Mouse (Mus musculus): ENCODE results near the gene Gm7030.
"Not testable (repeated sequence)": the region's sequence is repeated elsewhere in the genome, so short reads cannot be mapped to it uniquely, and the experiment has no call there.

The Gm7030 gene

DNA sequence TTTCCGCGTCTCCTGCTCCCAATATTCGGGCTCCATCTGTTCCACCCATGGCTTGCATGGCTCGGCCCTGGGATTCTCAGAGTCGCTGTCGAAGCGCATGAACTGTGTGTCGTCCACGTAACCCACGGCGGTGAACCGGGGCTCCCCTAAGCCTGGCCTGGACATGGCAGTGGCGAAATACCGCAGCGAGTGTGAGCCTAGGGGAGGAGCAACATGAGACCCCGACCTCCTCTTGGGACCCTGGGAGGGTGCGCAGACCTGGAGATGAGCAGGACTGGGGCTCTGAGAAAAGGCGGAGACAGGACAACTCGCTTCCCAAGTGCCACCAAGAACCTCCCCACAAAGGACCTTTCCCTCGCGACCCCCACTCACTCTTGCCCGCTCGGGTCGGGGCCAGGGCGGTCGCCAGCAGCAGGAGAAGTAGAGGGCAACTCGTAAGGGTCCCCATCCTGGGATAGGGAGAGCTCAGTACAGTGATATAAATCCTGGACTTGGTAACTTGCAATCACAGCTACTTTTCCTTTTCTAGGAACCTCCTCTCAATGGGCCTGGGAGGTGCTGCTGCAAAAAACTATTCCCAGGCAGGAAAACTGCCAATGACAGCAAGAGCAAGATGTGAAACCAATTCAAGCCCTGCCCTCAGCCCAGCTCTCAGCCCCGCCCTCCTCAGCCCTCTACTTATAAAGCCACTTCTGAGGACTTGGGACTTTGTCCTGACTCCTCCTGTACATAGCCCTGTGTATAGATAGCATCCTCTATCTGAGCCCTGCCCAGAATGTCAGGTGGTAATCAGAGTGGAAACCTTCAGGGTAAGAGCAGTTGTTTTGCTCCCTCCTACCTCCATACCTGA is at the start of gene Gm7030:
Gm7030 (minus strand) TSS at position 458 of the 850 bp plus-strand sequence.
- not testable (repeated sequence) for DNase-seq (ENCODE audit: low spot score)

DNA sequence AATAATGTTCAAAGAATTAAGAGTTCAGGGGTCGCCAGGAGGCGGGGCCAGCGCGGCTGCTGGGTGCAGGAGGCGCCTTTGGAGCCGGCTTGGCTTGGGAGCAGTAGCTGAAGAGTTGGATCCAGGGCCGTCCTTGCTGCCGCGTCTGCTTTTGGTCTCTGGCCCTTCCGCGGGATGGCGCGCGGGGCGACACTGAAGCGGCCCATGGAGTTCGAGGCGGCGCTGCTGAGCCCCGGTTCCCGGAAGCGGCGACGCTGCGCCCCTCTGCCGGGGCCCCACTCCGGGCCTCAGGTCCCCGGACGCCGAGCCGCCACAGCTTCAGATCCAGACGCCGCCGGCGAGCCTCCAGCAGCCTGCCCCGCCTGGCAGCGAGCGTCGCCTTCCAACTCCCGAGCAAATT is 49.7 kb upstream of the Gm7030 start:
- DNase-seq (ENCODE audit: low spot score), result not testable (repeated sequence)

DNA sequence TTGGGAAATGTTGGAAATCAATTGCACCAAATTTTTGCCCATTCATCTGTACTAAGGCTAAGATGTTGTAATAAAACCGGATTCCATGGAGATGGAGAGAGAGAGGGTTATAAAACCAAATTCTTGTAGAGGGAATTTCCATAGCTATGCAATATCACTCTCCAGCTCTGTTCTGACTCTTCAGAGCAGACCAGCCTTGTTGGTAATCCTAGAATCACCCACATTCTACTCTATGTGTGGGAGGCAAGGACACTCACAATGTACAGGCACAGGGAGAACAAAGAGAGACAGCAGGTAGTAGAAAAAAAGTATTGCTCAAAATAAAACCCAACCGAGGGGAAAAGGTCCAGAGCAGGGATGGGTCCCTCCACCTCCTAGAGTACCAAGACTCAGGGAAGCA is 46.9 kb upstream of the Gm7030 start:
- DNase-seq (ENCODE audit: low spot score), result not testable (repeated sequence)

DNA sequence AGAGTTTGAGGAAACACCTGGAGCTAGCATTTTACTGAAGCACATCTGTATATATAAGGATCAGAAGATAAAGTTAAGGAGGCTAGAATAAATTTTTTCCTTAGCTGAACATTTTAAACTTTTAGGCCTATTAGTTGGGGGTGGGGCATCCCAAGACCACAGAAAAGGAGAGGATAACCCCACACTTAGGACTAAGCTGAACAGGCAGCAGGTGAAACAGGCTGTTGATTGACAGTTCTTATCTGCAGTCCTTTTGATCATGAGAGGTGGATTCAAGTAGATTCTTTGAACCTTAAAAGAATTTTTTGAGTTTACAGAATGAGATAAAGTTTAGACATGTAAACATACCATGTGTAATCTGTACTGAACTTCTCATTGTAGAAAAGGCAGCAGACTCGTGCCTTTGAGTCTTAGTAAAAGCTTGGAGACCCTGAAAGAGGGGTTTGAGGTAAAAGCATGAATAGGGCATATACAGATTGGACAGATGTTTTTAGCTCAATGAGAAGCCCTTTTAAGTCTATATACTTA is 41.1 kb upstream of the Gm7030 start:
- no peak for DNase-seq (ENCODE audit: low spot score)

DNA sequence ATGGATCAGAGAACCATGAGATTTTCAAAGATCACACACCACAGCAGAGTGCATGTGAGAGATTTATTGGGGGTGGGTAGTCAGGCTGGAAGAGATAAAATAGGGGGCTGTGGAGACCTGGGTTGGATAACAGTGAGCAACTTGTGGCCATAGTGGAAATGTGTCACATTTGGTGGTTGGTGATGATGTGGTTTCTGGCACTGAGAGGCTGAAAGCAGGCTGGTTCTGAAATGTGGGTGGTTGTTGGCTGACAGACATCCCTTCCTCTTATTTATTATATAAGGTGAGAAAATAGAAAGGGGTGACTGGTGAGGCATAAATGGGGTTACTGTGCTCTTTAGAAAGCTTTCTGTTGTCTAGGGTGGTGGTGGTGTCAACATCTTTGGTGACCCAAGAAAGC is 40.5 kb upstream of the Gm7030 start:
- DNase-seq (ENCODE audit: low spot score), result no peak

DNA sequence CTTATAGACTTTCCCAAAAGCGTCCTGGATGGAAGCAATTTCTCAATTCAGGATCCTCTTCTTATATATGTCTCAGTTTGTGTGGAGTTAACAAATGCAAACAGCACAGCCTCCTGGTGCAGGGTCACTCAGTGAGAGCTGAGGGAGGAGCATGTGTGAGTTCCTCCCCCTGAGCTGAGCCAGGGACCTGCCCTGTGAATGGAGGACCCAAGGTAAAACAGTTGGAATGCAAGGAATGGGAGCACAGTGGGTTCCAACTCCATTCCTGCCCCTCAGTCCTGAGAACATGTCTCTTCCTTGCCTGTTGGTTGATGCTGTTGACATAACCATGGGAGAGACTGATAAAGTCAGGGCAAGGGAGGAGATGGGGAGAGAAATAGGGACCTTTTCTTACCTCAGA is 39.9 kb upstream of the Gm7030 start:
- DNase-seq (ENCODE audit: low spot score), result not testable (repeated sequence)

DNA sequence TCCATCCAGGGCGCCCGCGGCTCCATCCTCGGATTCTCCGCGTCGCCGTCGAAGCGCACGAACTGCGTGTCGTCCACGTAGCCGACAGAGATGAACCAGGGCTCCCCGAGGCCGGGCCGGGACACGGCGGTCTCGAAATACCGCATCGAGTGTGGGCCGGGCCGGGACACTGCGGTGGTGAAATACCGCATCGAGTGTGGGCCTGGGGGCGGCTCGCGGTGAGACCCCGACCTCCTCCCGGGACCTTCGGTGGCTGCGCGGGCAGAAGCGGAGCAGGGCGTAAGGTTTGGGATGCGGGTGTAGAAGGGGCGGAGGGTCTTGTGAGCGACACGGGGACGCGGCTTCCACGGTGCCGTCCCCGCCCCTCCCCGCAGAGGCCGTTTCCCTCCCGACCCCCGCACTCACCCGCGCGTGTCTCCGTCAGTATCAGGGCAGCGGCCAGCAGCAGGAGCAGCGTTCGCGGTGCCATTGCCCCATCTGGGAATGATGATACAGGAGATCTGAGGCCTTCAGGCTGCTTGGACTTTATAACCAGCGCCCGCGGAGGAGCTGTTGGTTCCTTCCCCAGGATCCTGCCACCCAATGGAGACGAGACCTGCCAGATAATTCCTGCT is 38.9 kb upstream of the Gm7030 start, which contains the start of gene Gm8909:
Gm8909 (minus strand) TSS at position 499 of the 614 bp plus-strand sequence.
- no peak for DNase-seq (ENCODE audit: low spot score)

DNA sequence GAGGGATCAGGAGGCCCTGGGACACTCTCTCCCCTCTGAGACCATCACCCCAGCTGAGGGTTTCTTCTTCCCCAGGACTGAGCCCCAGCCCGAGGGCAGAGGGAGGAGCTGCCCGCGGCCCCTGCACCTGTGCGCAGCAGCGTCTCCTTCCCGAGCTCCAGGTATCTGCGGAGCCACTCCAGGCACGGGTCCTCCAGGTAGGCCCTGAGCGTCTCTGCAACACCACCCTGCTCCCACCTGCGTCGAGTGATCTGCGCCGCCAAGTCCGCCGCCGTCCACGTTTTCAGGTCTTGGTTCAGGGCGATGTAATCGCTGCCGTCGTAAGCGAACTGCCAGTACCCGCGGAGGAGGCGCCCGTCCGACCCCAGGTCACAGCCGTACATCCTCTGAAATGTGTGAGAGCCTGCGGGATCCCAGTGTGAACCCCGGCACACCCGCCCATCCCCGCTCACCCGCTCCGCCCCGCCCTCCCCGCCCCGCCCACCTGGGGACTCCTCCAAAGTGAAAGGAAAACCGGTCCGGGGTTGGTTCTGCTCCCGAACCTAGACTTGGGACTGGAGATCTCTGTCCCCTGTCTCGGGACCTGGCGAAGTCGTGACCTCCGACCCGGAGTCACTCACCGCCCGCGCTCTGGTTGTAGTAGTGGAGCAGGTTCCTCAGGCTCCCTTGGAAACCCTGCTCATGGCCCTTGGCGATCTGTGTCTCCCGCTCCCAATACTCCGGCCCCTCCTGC is 38.2 kb upstream of the Gm7030 start:
- DNase-seq (ENCODE audit: low spot score), result no peak

DNA sequence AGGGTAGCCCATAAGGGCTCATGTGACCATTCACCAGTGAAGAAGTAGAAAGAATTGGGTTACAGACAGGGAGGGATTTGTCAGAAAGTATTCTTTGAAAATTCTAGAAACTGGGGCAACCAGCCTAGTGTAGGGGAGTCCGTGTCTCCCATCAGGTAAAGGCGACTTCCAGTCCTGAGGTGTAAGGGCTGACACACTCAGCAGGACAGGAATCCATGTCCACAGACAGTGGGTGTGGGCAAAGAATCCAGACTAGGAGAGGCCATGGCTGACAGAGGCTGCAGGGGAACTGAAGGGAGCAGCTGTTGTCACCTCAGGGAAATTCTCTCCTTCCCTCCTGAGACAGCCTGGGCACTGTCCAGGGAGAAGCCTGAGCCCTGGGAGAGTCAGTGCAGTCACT is 37.7 kb upstream of the Gm7030 start:
- DNase-seq (ENCODE audit: low spot score), result not testable (repeated sequence)

DNA sequence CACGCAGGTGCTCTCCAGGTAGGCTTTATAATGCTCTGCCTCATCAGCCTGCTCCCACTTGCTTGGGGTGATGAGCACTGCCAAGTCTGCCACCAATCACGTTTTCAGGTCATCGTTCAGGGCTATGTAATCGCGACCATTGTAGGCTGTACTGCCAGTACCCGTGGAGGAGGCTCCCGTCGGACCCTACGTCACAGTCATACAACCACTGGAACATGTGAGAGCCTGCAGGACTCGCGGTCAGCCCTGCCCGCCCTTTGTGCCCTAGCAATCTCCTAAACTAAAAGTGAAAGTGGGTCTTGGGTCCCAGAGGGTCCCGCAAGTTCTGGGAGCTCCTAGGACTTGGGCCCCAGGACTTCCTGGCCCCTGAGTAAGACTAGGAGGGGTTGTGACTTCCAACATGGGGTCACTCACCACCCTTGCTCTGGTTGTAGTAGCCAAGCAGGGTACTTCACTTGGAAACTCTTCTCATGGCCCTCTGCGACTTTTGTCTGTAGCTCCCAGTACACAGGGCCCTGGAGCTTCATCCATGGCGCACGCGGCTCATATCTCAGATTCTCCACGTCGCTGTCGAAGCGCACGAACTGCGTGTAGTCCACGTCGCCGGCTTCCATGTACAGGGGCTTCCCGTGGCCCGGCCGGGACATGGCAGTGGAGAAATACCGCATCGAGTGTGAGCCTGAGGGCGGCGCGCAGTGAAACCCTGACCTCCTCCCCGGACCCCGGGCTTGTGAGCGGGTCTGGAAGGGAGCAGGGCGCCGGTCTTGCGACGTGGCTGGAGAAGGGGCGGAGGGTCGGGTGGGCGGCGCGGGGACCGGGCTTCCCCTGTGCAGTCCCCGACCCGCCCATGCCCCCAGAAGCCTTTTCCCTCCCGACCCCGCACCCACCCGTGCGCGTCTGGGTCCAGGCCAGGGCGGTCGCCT is 32.2 kb upstream of the Gm7030 start:
- DNase-seq (ENCODE audit: low spot score), result no peak

DNA sequence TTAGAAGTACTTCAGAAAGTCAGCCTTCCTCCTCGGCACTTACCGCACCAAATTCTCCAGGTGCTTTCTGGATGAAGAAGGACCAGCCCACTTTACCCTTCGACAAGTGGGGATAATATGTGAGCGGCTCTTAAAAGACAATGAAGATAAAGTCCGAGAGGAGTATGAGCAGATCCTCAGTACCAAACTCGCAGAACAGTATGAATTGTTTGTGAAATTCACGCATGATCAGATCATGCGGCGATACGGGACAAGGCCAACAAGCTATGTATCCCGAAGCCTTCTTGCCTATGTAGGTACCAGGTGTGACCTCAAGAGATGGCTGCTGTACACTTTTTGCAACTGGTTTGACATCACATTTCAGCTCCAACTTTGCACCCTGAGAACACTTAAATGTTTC is 29.0 kb upstream of the Gm7030 start:
- not testable (repeated sequence) for DNase-seq (ENCODE audit: low spot score)

DNA sequence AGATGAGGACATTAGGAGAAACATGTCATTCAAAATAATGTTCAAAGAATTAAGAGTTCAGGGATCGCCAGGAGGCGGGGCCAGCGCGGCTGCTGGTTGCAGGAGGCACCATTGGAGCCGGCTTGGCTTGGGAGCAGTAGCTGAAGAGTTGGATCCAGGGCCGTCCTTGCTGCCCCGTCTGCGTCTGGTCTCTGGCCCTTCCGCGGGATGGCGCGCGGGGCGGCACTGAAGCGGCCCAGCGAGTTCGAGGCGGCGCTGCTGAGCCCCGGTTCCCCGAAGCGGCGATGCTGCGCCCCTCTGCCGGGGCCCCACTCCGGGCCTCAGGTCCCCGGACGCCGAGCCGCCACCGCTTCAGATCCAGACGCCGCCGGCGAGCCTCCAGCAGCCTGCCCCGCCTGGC is 28.6 kb upstream of the Gm7030 start:
- not testable (repeated sequence) for DNase-seq (ENCODE audit: low spot score)

DNA sequence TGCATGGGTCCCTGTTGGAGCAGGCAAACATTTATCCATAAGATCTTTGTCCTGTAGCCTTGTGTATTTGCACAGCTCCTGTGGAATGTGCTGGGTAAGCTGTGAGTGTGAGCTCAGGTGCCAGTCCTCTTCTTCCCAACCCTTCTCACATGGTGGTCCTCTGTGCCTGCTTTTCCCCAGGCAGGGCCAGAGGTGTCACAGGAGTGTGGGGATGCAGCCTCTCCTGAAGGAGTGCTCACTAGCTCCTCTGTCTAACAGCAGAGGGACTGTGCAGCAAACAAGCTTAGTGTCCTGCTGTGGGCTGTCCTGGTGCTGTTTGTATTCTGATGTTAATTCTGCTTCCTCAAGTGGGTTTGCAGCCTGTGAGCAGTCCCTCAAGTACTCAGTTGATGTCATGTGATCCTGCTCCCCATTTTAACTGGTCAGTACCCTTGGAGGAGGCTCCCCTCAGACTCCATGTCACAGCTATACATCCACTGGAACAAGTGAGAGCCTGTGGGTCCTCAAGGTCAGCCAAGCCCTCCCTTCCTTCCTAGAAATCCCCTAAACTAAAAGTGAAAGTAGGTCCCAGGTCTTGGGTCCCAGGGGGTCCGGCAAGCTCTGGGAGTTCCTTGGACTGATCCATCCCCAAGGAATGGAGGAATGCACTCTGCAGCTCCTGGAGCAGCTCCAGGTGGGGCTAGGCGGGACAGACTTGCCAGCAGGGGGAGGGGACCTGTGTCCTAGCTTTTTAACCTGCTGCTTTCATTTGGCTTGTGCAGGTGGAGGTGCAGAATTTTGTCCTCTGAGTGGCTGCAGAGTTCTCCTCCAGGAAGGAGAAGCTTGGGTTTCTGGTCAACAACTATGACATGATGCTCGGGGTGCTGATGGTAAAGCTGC is 25.3 kb upstream of the Gm7030 start:
- no peak for DNase-seq (ENCODE audit: low spot score)

DNA sequence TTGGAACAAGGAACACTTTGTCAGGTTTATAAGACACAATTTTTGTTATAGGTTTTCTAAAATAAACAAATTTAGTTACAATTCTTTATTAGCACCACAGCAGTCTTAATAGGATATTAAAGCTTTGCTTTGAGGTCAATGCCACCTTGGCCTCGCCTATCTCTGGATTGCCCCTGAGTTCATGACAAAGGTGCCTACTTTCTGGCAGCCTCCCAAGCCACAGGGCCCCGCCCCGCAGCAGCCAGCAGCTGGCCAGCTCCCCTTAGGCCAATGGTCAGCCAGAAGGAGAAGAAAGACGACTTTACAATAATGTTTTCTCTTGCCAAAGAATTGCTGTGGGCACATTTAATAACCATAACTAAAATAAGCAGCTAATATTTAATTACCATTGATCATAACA is 22.0 kb upstream of the Gm7030 start:
- DNase-seq (ENCODE audit: low spot score), result not testable (repeated sequence)

DNA sequence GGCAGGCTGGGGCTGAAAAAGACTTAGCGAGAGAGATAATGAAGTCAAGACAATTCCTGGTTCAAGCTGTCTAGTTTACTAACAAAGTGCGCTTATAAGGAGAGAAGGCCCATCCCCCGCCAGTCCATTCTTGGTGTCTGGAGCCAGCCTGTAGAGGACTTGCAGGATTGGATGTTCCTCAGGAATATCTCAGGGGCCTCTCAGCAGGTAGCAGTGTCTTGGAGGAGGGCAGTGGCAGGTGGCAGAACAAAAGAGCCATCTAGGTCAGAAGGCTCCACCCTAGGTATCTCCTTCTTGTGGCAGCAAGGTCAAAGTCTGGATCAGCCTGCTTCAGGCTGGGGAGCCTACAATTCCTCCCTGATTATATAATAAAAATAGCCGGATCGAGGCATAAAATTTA is 19.2 kb upstream of the Gm7030 start:
- not testable (repeated sequence) for DNase-seq (ENCODE audit: low spot score)

DNA sequence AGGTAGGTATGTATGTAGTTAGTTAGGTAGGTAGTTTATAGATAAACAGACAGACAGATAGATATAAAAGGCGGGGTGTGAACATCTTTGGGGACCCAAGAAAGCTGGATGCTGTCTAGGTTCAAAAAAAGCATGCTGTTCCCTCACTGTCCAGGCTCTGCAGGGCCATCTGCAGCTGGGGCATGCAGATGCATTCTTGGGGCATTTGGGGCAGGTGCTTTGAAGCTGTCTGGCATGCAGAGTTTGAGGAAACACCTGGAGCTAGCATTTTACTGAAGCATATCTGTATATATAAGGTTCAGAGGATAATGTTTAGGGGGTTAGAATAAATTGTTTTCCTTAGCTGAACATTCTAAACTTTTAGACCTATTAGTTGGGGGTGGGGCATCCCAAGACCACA is 17.7 kb upstream of the Gm7030 start:
- DNase-seq (ENCODE audit: low spot score), result not testable (repeated sequence)

DNA sequence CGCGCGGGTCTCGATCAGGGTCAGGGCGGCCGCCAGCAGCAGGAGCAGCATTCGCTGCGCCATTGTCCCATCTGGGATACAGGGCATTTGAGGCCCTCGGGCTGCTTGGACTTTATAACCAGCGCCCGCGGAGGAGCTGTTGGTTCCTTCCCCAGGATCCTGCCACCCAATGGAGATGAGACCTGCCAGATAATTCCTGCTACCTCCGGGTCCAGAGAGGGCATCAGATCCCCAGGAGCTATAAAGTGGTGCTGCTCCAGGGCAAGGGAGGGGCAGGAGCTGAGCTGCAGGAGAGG is 16.6 kb upstream of the Gm7030 start:
- DNase-seq (ENCODE audit: low spot score), result not testable (repeated sequence)

DNA sequence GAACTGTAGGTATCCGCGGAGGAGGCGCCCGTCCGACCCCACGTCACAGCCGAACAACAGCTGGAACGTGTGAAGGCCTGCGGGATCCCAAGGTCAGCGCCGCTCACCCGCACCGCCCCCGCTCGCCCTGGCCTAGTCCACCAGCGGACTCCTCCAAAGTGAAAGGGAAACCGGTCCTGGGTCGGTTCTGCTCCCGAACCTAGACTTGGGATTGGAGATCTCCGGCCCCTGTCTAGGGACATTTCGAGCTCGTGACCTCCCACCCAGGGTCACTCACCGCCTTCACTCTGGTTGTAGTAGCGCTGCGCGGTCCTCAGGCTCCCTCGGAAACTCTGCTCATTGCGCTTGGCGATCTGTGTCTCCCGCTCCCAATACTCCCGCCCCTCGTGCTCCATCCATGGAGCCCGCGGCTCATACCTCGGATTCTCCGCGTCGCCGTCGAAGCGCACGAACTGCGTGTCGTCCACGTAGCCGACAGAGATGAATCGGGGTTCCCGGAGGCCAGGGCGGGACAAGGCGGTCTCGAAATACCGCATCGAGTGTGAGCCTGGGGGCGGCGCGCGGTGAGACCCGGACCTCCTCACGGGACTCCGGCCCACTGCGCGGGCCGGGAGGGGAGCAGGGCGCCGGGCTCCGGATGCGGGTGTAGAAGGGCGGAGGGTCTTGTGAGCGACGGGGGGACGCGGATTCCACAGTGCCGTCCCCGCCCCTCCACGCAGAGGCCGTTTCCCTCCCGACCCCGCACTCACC is 16.1 kb upstream of the Gm7030 start:
- DNase-seq (ENCODE audit: low spot score), result no peak

DNA sequence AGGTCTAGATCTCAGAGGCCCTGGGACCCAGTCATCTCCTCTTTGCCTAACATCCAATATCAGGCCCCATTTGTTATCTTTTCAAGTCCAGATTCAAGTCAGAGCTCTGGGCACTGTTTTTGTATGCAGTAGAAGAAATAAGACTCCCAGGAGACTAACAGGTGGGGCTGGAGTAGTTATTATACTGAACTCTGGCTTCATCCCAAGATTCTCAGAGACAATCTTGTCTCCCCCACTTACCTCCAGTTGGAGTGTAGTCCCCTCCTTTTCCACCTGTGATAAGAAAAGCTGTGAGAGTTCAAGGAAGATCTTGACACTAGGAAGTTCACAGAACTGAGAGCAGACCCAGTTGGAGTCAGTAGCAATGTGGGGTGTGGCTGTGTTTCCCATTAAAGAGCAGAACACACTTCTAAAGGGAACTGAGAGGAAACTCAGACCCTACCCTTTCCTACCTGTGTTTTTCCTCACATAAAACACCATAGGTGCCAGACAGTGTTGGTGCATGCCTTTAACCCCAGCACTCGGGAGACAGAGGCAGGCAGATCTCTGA is 7.1 kb upstream of the Gm7030 start:
- DNase-seq (ENCODE audit: low spot score), result not testable (repeated sequence)

Data from ovary, postnatal 14 days (tissue).